Comparison of ENCODE assay signal across 16 mouse cellular contexts in genomic region chr8:125102303-125102702, GRCm38 (mm10). TPM values are rescaled to one million over a fixed set of nuclear protein-coding genes. Genes with fewer than 3 reads are reported as not detected.
A peak's percentile ranks its signal among the peaks of the same experiment; 100 is the strongest.
DNase-seq lines count a peak whose midpoint lies in the region; ATAC-seq and TF ChIP-seq lines count a peak whose summit lies in the region.
"Had no signal": no experiment of that assay in that cellular context is flagged by ENCODE, and none has a peak within 500 bp of the region (broad histone marks: within the 10 kb centered on the region; RNA-seq: fewer than 3 reads in every experiment).

No protein-coding gene starts in this region.

- no peaks in the 10 kb centered on the region for H3K79me2 ChIP-seq in heart, adult 2 months (replicated peaks; ENCODE audit: control insufficient read depth, insufficient read depth, low read length)

- no peaks in the 10 kb centered on the region for H3K36me3 ChIP-seq in heart, adult 2 months (ENCODE audit: control insufficient read depth, insufficient read depth, low read length)
- no peaks in the 10 kb centered on the region for H3K36me3 ChIP-seq in hindbrain, embryonic 13.5 days
- H3K36me3 ChIP-seq: forebrain, embryonic 15.5 days; G1E; midbrain, embryonic 10.5 days had no signal

- no peak for DNase-seq in layer of hippocampus, adult 2 months (ENCODE audit: low spot score in 2 of 2)
- no peak for DNase-seq in layer of hippocampus, adult 9-10 months (ENCODE audit: low spot score)
- peak; percentile 41 to 46 for DNase-seq in heart, adult 2 months
- peak; percentile 45 to 57 for DNase-seq in heart, postnatal 10 days
- DNase-seq in retina, embryonic 14.5 days (ENCODE audit: low spot score) = peak; percentile 21
- DNase-seq in B cell, adult 2 months = no peak
- DNase-seq in thymus, adult 18-20 months = no peak
- DNase-seq: cerebellum, adult 9-10 months; gastrocnemius, postnatal 10 days; kidney, adult 8-10 months; left cerebral cortex, postnatal 4 days had no signal

- TF ChIP-seq CTCF in layer of hippocampus, adult 2 months (conservative IDR thresholded peaks at IDR 0.05) = no peak
- TF ChIP-seq CTCF in heart, adult 2 months (IDR thresholded peaks at IDR 0.05) = no peak

- H3K27ac ChIP-seq in layer of hippocampus, adult 2 months = peak overlapping the region; percentile 28
- H3K27ac ChIP-seq in heart, adult 2 months = peak overlapping the region; percentile 60
- H3K27ac ChIP-seq in hindbrain, embryonic 13.5 days = no peak overlapping the region
- H3K27ac ChIP-seq: forebrain, embryonic 15.5 days; hindbrain, embryonic 14.5 days; midbrain, embryonic 10.5 days had no signal

- TF ChIP-seq POLR2A in heart, adult 2 months (IDR thresholded peaks at IDR 0.05; ENCODE audit: insufficient read depth, low read depth, low read length) = no peak

- intact Hi-C loops in heart, adult 2 months (cut with DNase I) = no loop called here
- intact Hi-C loops in heart, postnatal 10 days (cut with DNase I) = no loop called here

- no peak for TF ChIP-seq EP300 in heart, adult 2 months (IDR thresholded peaks at IDR 0.05; ENCODE audit: insufficient read depth, low read depth, low read length)

- H3K9ac ChIP-seq in heart, adult 2 months (ENCODE audit: low read depth, low read length) = peak overlapping the region; percentile 22; the same call in 1 of the 2 replicates
- no peak overlapping the region for H3K9ac ChIP-seq in hindbrain, embryonic 13.5 days
- H3K9ac ChIP-seq: forebrain, embryonic 15.5 days; hindbrain, embryonic 14.5 days had no signal

- H3K9me3 ChIP-seq in hindbrain, embryonic 13.5 days = no peaks in the 10 kb centered on the region
- H3K9me3 ChIP-seq: forebrain, embryonic 15.5 days; midbrain, embryonic 10.5 days had no signal

- H3K27me3 ChIP-seq in heart, adult 2 months (ENCODE audit: control insufficient read depth, insufficient read depth, low read length) = no peaks in the 10 kb centered on the region
- H3K27me3 ChIP-seq in hindbrain, embryonic 13.5 days = no peaks in the 10 kb centered on the region
- H3K27me3 ChIP-seq: forebrain, embryonic 15.5 days had no signal

- H3K4me2 ChIP-seq in hindbrain, embryonic 13.5 days = no peak overlapping the region
- H3K4me2 ChIP-seq: forebrain, embryonic 15.5 days; hindbrain, embryonic 14.5 days had no signal

- 13% methylated on average over 13 of the region's 13 CpGs for WGBS in heart, adult 2 months
- WGBS in hindbrain, embryonic 13.5 days = 63% methylated on average over 13 of the region's 13 CpGs

- peaks cover 5% of the 10 kb centered on the region for H3K4me1 ChIP-seq in heart, adult 2 months (ENCODE audit: control insufficient read depth, insufficient read depth, low read length)
- 0 out of 2 replicates have a peak, but pooled peaks cover 7% of the 10 kb centered on the region for H3K4me1 ChIP-seq in hindbrain, embryonic 13.5 days (replicated peaks)
- H3K4me1 ChIP-seq: midbrain, embryonic 10.5 days had no signal

- ATAC-seq in hindbrain, embryonic 13.5 days (ENCODE audit: low FRiP score) = no peak
- ATAC-seq: forebrain, embryonic 15.5 days had no signal

- no peak overlapping the region for H3K4me3 ChIP-seq in layer of hippocampus, adult 2 months
- peak overlapping the region; percentile 1; the same call in 1 of the 2 replicates for H3K4me3 ChIP-seq in heart, adult 2 months
- H3K4me3 ChIP-seq in hindbrain, embryonic 13.5 days = no peak overlapping the region
- H3K4me3 ChIP-seq: forebrain, embryonic 15.5 days; midbrain, embryonic 10.5 days had no signal

RNA-seq across cellular contexts. Expression of gene Disc1, which starts 48.3 kb away (rescaled TPM):
- 1 to 10 TPM; 5.6 to 6.1 TPM for total RNA-seq in layer of hippocampus, adult 2 months (2021)
- total RNA-seq in heart, adult 2 months (2021) = 1 to 10 TPM; 2.2 to 2.3 TPM
- polyA plus RNA-seq in heart, adult 2 months (2012; rRNA removed) = 1.1 and 1.3 TPM in 2 replicates
- 1 to 10 TPM; 4.1 to 4.3 TPM for total RNA-seq in heart, postnatal 10 days (2021)
- polyA plus RNA-seq in hindbrain, embryonic 13.5 days (2015; fragmentation: Nextera tagmentation; extraction: Ambion mirVana) = 1.3 and 2.1 TPM in 2 replicates
- total RNA-seq: G1E had no signal
- polyA plus RNA-seq: G1E had no signal

Comparison
In these comparisons a context has a peak if more than half of its experiments do, and no peak if none do; other contexts are left out.
1. DNase-seq: peak in heart, adult 2 months (2 of 2), heart, postnatal 10 days (2 of 2) and retina, embryonic 14.5 days (single experiment); none in layer of hippocampus, adult 2 months (0 of 2), layer of hippocampus, adult 9-10 months (single experiment), B cell, adult 2 months (0 of 2) and thymus, adult 18-20 months (0 of 2).